Comparison of ENCODE assay signal across 8 mouse cellular contexts in genomic region chr11:11788521-11788974, GRCm38 (mm10). TPM values are rescaled to one million over a fixed set of nuclear protein-coding genes. Genes with fewer than 3 reads are reported as not detected.
DNase-seq lines count a peak whose midpoint lies in the region; TF ChIP-seq lines count a peak whose summit lies in the region.

No protein-coding gene starts in this region.

- H3K27ac ChIP-seq in cortical plate, adult 2 months (ENCODE audit: insufficient read depth, low read length): no peak overlapping the region
- no peak overlapping the region for H3K27ac ChIP-seq in left cerebral cortex, adult 2 months

- no peaks in the 10 kb centered on the region for H3K36me3 ChIP-seq in megakaryocyte, embryonic 14.5 days (replicated peaks; ENCODE audit: low read length)

- peak; percentile 57 for TF ChIP-seq CTCF in cortical plate, adult 2 months (IDR thresholded peaks at IDR 0.05; ENCODE audit: extremely low read depth, insufficient read depth, low read length)
- TF ChIP-seq CTCF in left cerebral cortex, adult 2 months (IDR thresholded peaks at IDR 0.05): peak; percentile 78

- H3K4me3 ChIP-seq in cortical plate, adult 2 months (ENCODE audit: insufficient read depth, low read length): no peak overlapping the region
- no peak overlapping the region for H3K4me3 ChIP-seq in left cerebral cortex, adult 2 months
- peak overlapping the region; percentile 86 for H3K4me3 ChIP-seq in megakaryocyte, embryonic 14.5 days (replicated peaks)

- H3K4me1 ChIP-seq in cortical plate, adult 2 months (ENCODE audit: control insufficient read depth, insufficient read depth, low read length): no peaks in the 10 kb centered on the region
- H3K4me1 ChIP-seq in megakaryocyte, embryonic 14.5 days: peaks cover 21% of the 10 kb centered on the region

- peaks cover 4% of the 10 kb centered on the region for H3K27me3 ChIP-seq in megakaryocyte, embryonic 14.5 days (replicated peaks)

- H3K9me3 ChIP-seq in megakaryocyte, embryonic 14.5 days: no peaks in the 10 kb centered on the region

- peak; percentile 91 for DNase-seq in adipocyte (ENCODE audit: low spot score)
- peak; percentile 45 to 48 for DNase-seq in gastrocnemius, adult 8-10 months (ENCODE audit: low spot score in 2 of 2)
- peak; percentile 88 for DNase-seq in hindlimb bud, embryonic 11.5 days (ENCODE audit: extremely low spot score, low read depth, low spot score)
- DNase-seq in left cerebral cortex, adult 2 months (ENCODE audit: extremely low spot score in 1 of 2, low spot score in 2 of 2): peak; percentile 70 to 80
- DNase-seq in right cerebral cortex, adult 2 months (ENCODE audit: low spot score in 2 of 2): peak; percentile 84 to 86
- peak; percentile 76 for DNase-seq in urinary bladder, postnatal 25 days (ENCODE audit: low spot score)

- TF ChIP-seq POLR2A in cortical plate, adult 2 months (IDR thresholded peaks at IDR 0.05; ENCODE audit: extremely low read depth, insufficient read depth, low read length): no peak

- intact Hi-C loops in left cerebral cortex, adult 2 months (cut with DNase I): loop anchor here (1.0 to 2.0 kb wide), 3 partner anchors 231 to 327 kb away; no protein-coding TSS in a partner anchor

RNA-seq across cellular contexts. Expression of gene Fignl1, which starts 20.2 kb away (rescaled TPM):
- polyA plus RNA-seq in cortical plate, adult 2 months (2012; rRNA removed): 0.42 and 0.44 TPM in 2 replicates
- under 1 TPM; 0.19 to 0.88 (median 0.29) TPM for total RNA-seq in gastrocnemius, adult 8-10 months (2022)
- 1 to 10 TPM in 1 of 2 experiments, under 1 TPM in 1; 0.77 to 1.0 TPM for total RNA-seq in left cerebral cortex, adult 2 months (2021)
- 0.17 TPM in 1 of 2 replicates, not detected in the other for polyA plus RNA-seq in megakaryocyte, embryonic 14.5 days (2012; ENCODE audit: insufficient read depth, low replicate concordance)
